Mouse (Mus musculus) forebrain, embryonic 14.5 days (tissue): ENCODE measurements around the gene Rnase9. TPM values are rescaled to one million over a fixed set of nuclear protein-coding genes. Genes with fewer than 3 reads are reported as not detected.

Experiments
- ATAC-seq: fragments of 200-750 bp; cut with Nextera tagmentation; 2 replicates; pipeline ENCODE4 v1.8.0; 2017; ENCODE audit warnings: mild to moderate bottlenecking, moderate library complexity
- DNase-seq: peaks from one replicate; pipeline ENCODE4 v3.0.0-alpha.2; 2015; ENCODE audit warnings: low spot score
- H3K27ac ChIP-seq: fragments of 300-500 bp; sonication (generic); 2 replicates; pipeline ENCODE4 v1.5.1; 2014; ENCODE audit warnings: low read depth, mild to moderate bottlenecking, control low read depth, low read length, moderate library complexity
- H3K27me3 ChIP-seq: fragments of 300-500 bp; sonication (generic); replicated peaks from 2 replicates; pipeline ENCODE4 v1.6.1; 2014; ENCODE audit warnings: low read length, control low read depth, mixed read lengths; ENCODE audit not compliant: control insufficient read depth, insufficient read depth
- H3K36me3 ChIP-seq: fragments of 300-500 bp; sonication (generic); 2 replicates; pipeline ENCODE4 v1.6.1; 2014; ENCODE audit warnings: low read length, control low read depth; ENCODE audit not compliant: control insufficient read depth, insufficient read depth
- H3K4me1 ChIP-seq: fragments of 300-500 bp; sonication (generic); 2 replicates; pipeline ENCODE4 v1.6.1; 2014; ENCODE audit warnings: antibody characterized with exemption, low read length, control low read depth; ENCODE audit not compliant: control insufficient read depth, insufficient read depth
- H3K4me2 ChIP-seq: fragments of 300-500 bp; sonication (generic); 2 replicates; pipeline ENCODE4 v1.6.1; 2014; ENCODE audit warnings: mild to moderate bottlenecking, control low read depth, low read length
- H3K4me3 ChIP-seq: fragments of 300-500 bp; sonication (generic); 2 replicates; pipeline ENCODE4 v1.5.1; 2014; ENCODE audit warnings: low read depth, low read length, control low read depth
- H3K9ac ChIP-seq: fragments of 300-500 bp; sonication (generic); 2 replicates; pipeline ENCODE4 v1.6.1; 2014; ENCODE audit warnings: mild to moderate bottlenecking, low read length, control low read depth, moderate library complexity
- H3K9me3 ChIP-seq: fragments of 300-500 bp; sonication (generic); replicated peaks from 2 replicates; pipeline ENCODE4 v1.6.1; 2016; ENCODE audit warnings: low read length, control low read depth, mixed read lengths; ENCODE audit not compliant: control insufficient read depth
- WGBS: fragments of 180-500 bp; shearing (Covaris S2); extraction: QIAGEN DNeasy Blood & Tissue Kit; methylation state at CpG from one replicate; pipeline ENCODE4 v1.1.7; 2014; 5-methylcytosine and 5-hydroxymethylcytosine counted together
- polyA plus RNA-seq: library from polyadenylated mRNA; unstranded; fragments of >200 nt; fragmentation: Nextera tagmentation; extraction: Ambion mirVana; gene quantifications from 2 replicates; pipeline ENCODE4 v1.2.1, GENCODE M21; 2014

The Rnase9 gene
- polyA plus RNA-seq, 1 experiment from 2014 or later, result not detected

- Histone ChIP-seq H3K4me1 (peaks cover 5% of the 10 kb centered on the region; the same call in 1 of the 2 replicates), H3K36me3 (no peaks in the 10 kb centered on the region), H3K4me3 (no peak overlapping the region), H3K9ac (no peak overlapping the region), H3K9me3 (no peaks in the 10 kb centered on the region), H3K27me3 (no peaks in the 10 kb centered on the region; the same call in 1 of the 2 replicates), H3K27ac (no peak overlapping the region), H3K4me2 (no peak overlapping the region)
- DNase-seq (no peak), ATAC-seq (no peak)
- 17% methylated on average over 13 of the region's 13 CpGs for WGBS
Observed at GRCm38 (mm10) chr14:51054243-51055237, 12.9 kb upstream of the Rnase9 start.

- no peak overlapping the region for H3K4me2 ChIP-seq
- no peak overlapping the region for H3K9ac ChIP-seq
- H3K4me1 ChIP-seq, result peaks cover 5% of the 10 kb centered on the region; the same call in 1 of the 2 replicates
- ATAC-seq (no peak), DNase-seq (no peak)
- H3K27ac ChIP-seq, result no peak overlapping the region
- H3K4me3 ChIP-seq, result no peak overlapping the region
- H3K9me3 ChIP-seq, result no peaks in the 10 kb centered on the region
- no peaks in the 10 kb centered on the region for H3K36me3 ChIP-seq
- no peaks in the 10 kb centered on the region; the same call in 1 of the 2 replicates for H3K27me3 ChIP-seq
- WGBS, result 39% methylated on average over 5 of the region's 5 CpGs
Observed at GRCm38 (mm10) chr14:51053176-51053575, 11.5 kb upstream of the Rnase9 start.

GRCm38 (mm10) chr14:51051941-51052340 is 10.3 kb upstream of the Rnase9 start:
- DNase-seq (no peak), ATAC-seq (no peak)
- no peak overlapping the region for H3K27ac ChIP-seq
- no peaks in the 10 kb centered on the region for H3K9me3 ChIP-seq
- H3K4me3 ChIP-seq, result no peak overlapping the region
- no peak overlapping the region for H3K4me2 ChIP-seq
- no peak overlapping the region for H3K9ac ChIP-seq
- H3K27me3 ChIP-seq, result no peaks in the 10 kb centered on the region; the same call in 1 of the 2 replicates
- peaks cover 5% of the 10 kb centered on the region; the same call in 1 of the 2 replicates for H3K4me1 ChIP-seq
- 55% methylated on average over 5 of the region's 5 CpGs for WGBS
- H3K36me3 ChIP-seq, result no peaks in the 10 kb centered on the region

GRCm38 (mm10) chr14:51050063-51050462 is 8.4 kb upstream of the Rnase9 start, which contains the start of gene Rnase11:
TSS of gene Rnase11 (minus strand) at chr14:51050163.
- peaks cover 5% of the 10 kb centered on the region; the same call in 1 of the 2 replicates for H3K4me1 ChIP-seq
- DNase-seq, result no peak
- no peak within 1 kb of the TSS for H3K9ac ChIP-seq
- no peak within 1 kb of the TSS for H3K4me2 ChIP-seq
- H3K4me3 ChIP-seq, result no peak within 1 kb of the TSS
- no peaks in the 10 kb centered on the region for H3K36me3 ChIP-seq
- H3K27me3 ChIP-seq, result no peaks in the 10 kb centered on the region; the same call in 1 of the 2 replicates
- H3K27ac ChIP-seq, result no peak within 1 kb of the TSS
- WGBS, result 91% methylated on average over 2 of the region's 2 CpGs
- no peak for ATAC-seq
- H3K9me3 ChIP-seq, result no peaks in the 10 kb centered on the region

- no peak overlapping the region for H3K4me3 ChIP-seq
- ATAC-seq (no peak), DNase-seq (no peak)
- H3K27me3 ChIP-seq, result no peaks in the 10 kb centered on the region; the same call in 1 of the 2 replicates
- H3K27ac ChIP-seq, result no peak overlapping the region
- no peaks in the 10 kb centered on the region for H3K36me3 ChIP-seq
- no peak overlapping the region for H3K4me2 ChIP-seq
- WGBS, result 73% methylated on average over 5 of the region's 5 CpGs
- H3K9ac ChIP-seq, result no peak overlapping the region
- H3K4me1 ChIP-seq, result no peaks in the 10 kb centered on the region
- H3K9me3 ChIP-seq, result no peaks in the 10 kb centered on the region
Observed at GRCm38 (mm10) chr14:51047846-51048245, 6.2 kb upstream of the Rnase9 start.

- H3K27me3 ChIP-seq, result no peaks in the 10 kb centered on the region
Observed at GRCm38 (mm10) chr14:51036214-51036613, 5.5 kb downstream of the Rnase9 start.

GRCm38 (mm10) chr14:51035206-51035605 is 6.5 kb downstream of the Rnase9 start:
- no peaks in the 10 kb centered on the region for H3K4me1 ChIP-seq

More at GRCm38 (mm10) chr14:51036214-51036613, 5.5 kb downstream of the Rnase9 start:
- H3K4me1 ChIP-seq, result no peaks in the 10 kb centered on the region
- no peak overlapping the region for H3K27ac ChIP-seq
- DNase-seq (no peak), ATAC-seq (no peak)
- H3K9ac ChIP-seq, result no peak overlapping the region
- WGBS, result 82% methylated on average over 4 of the region's 4 CpGs
- H3K9me3 ChIP-seq, result no peaks in the 10 kb centered on the region
- no peak overlapping the region for H3K4me2 ChIP-seq
- no peaks in the 10 kb centered on the region for H3K36me3 ChIP-seq
- no peak overlapping the region for H3K4me3 ChIP-seq

GRCm38 (mm10) chr14:51027387-51028155 is 14.1 kb downstream of the Rnase9 start:
- Histone ChIP-seq H3K4me3 (no peak overlapping the region), H3K27ac (no peak overlapping the region), H3K27me3 (no peaks in the 10 kb centered on the region), H3K9me3 (no peaks in the 10 kb centered on the region), H3K4me2 (no peak overlapping the region), H3K4me1 (no peaks in the 10 kb centered on the region), H3K9ac (no peak overlapping the region), H3K36me3 (no peaks in the 10 kb centered on the region)
- DNase-seq (no peak), ATAC-seq (no peak)
- WGBS, result 62% methylated on average over 3 of the region's 3 CpGs

More at GRCm38 (mm10) chr14:51035206-51035605, 6.5 kb downstream of the Rnase9 start:
- Histone ChIP-seq H3K9ac (no peak overlapping the region), H3K27me3 (no peaks in the 10 kb centered on the region), H3K4me2 (no peak overlapping the region), H3K9me3 (no peaks in the 10 kb centered on the region), H3K36me3 (no peaks in the 10 kb centered on the region), H3K27ac (no peak overlapping the region), H3K4me3 (no peak overlapping the region)
- DNase-seq (no peak), ATAC-seq (no peak)
- 79% methylated on average over 1 of the region's 1 CpGs for WGBS
